Mouse (Mus musculus): ENCODE results near the gene Pithd1. TPM values are rescaled to one million over a fixed set of nuclear protein-coding genes. Genes with fewer than 3 reads are reported as not detected.

Gene Pithd1
- total RNA-seq, 1 experiment, result 41.6 TPM

- Histone ChIP-seq H3K4me3 (ENCODE audit: insufficient read depth in 1 of 2, low read depth in 1 of 2, low read length in 2 of 2, poor library complexity in 1 of 2, severe bottlenecking in 1 of 2) (peak within 1 kb of the TSS; percentile 89 to 100), H3K4me1 (ENCODE audit: control insufficient read depth in 2 of 2, insufficient read depth in 2 of 2, low read length in 2 of 2, poor library complexity in 1 of 2) (peaks cover 0 to 3% of the 10 kb centered on the region in 2 experiments; a peak in 1 of 4 replicates), H3K9me3 (ENCODE audit: control insufficient read depth, insufficient read depth, low read depth, low read length) (no peaks in the 10 kb centered on the region), H3K9ac (ENCODE audit: insufficient read depth, low read depth, low read length, poor library complexity, severe bottlenecking) (peak within 1 kb of the TSS; percentile 98), H3K36me3 (ENCODE audit: control insufficient read depth, insufficient read depth, low read length, poor library complexity, severe bottlenecking) (peaks cover 23% of the 10 kb centered on the region), H3K27ac (ENCODE audit: insufficient read depth, low read depth, low read length, poor library complexity, severe bottlenecking) (peak within 1 kb of the TSS; percentile 83)
- TF ChIP-seq HCFC1 (IDR thresholded peaks at IDR 0.05; ENCODE audit: borderline replicate concordance, insufficient read depth, low read length) (peak; percentile 70; the same call in 1 of the 2 replicates), ZC3H11A (IDR thresholded peaks at IDR 0.05; ENCODE audit: borderline replicate concordance, low read depth, low read length) (no peak), MAFK (IDR thresholded peaks at IDR 0.05; ENCODE audit: insufficient read depth, low read depth, low read length) (0 out of 2 replicates have a peak, but pooled peaks have one; percentile 6)
- in situ Hi-C loops (cut with MboI; ENCODE audit: low sequenced_read_pairs in 2 of 2, unreplicated experiment in 2 of 2), result no loop called here
- DNase-seq (ENCODE audit: low read depth, low spot score), result peak; percentile 98
Measured at GRCm38 (mm10) chr4:135963457-135964193, 23.4 kb downstream of the Pithd1 start, which contains the start of gene Gale. TSS of gene Gale (plus strand) at chr4:135963727.

- Histone ChIP-seq H3K4me1 (ENCODE audit: control insufficient read depth in 2 of 2, insufficient read depth in 2 of 2, low read length in 2 of 2, poor library complexity in 1 of 2) (peaks cover 0 to 6% of the 10 kb centered on the region in 2 experiments; a peak in 1 of 4 replicates), H3K9ac (ENCODE audit: insufficient read depth, low read depth, low read length, poor library complexity, severe bottlenecking) (peak overlapping the region; percentile 98), H3K36me3 (ENCODE audit: control insufficient read depth, insufficient read depth, low read length, poor library complexity, severe bottlenecking) (peaks cover 18% of the 10 kb centered on the region), H3K9me3 (ENCODE audit: control insufficient read depth, insufficient read depth, low read depth, low read length) (no peaks in the 10 kb centered on the region), H3K27ac (ENCODE audit: insufficient read depth, low read depth, low read length, poor library complexity, severe bottlenecking) (peak overlapping the region; percentile 83), H3K4me3 (ENCODE audit: insufficient read depth in 1 of 2, low read depth in 1 of 2, low read length in 2 of 2, poor library complexity in 1 of 2, severe bottlenecking in 1 of 2) (peak overlapping the region; percentile 89 to 100)
- TF ChIP-seq CHD2 (IDR thresholded peaks at IDR 0.05; ENCODE audit: low read depth, low read length) (no peak), MAFK (IDR thresholded peaks at IDR 0.05; ENCODE audit: insufficient read depth, low read depth, low read length) (no peak), HCFC1 (IDR thresholded peaks at IDR 0.05; ENCODE audit: borderline replicate concordance, insufficient read depth, low read length) (no peak), ZC3H11A (IDR thresholded peaks at IDR 0.05; ENCODE audit: borderline replicate concordance, low read depth, low read length) (no peak), ZNF384 (IDR thresholded peaks at IDR 0.05; ENCODE audit: low read depth, low read length) (no peak)
- no peak for DNase-seq (ENCODE audit: low read depth, low spot score)
- in situ Hi-C loops (cut with MboI; ENCODE audit: low sequenced_read_pairs in 2 of 2, unreplicated experiment in 2 of 2), result no loop called here
Measured at GRCm38 (mm10) chr4:135962946-135963345, 24.1 kb downstream of the Pithd1 start.

GRCm38 (mm10) chr4:135962198-135962597, 24.9 kb downstream of the Pithd1 start:
- Histone ChIP-seq H3K4me1 (ENCODE audit: control insufficient read depth in 2 of 2, insufficient read depth in 2 of 2, low read length in 2 of 2, poor library complexity in 1 of 2) (peaks cover 0 to 8% of the 10 kb centered on the region in 2 experiments; a peak in 1 of 4 replicates), H3K27ac (ENCODE audit: insufficient read depth, low read depth, low read length, poor library complexity, severe bottlenecking) (no peak overlapping the region), H3K9ac (ENCODE audit: insufficient read depth, low read depth, low read length, poor library complexity, severe bottlenecking) (no peak overlapping the region), H3K9me3 (ENCODE audit: control insufficient read depth, insufficient read depth, low read depth, low read length) (no peaks in the 10 kb centered on the region), H3K4me3 (ENCODE audit: insufficient read depth in 1 of 2, low read depth in 1 of 2, low read length in 2 of 2, poor library complexity in 1 of 2, severe bottlenecking in 1 of 2) (no peak overlapping the region), H3K36me3 (ENCODE audit: control insufficient read depth, insufficient read depth, low read length, poor library complexity, severe bottlenecking) (peaks cover 12% of the 10 kb centered on the region; the same call in 1 of the 2 replicates)
- no peak for DNase-seq (ENCODE audit: low read depth, low spot score)
- in situ Hi-C loops (cut with MboI; ENCODE audit: low sequenced_read_pairs in 2 of 2, unreplicated experiment in 2 of 2), result no loop called here
- no peak for TF ChIP-seq CHD2 (IDR thresholded peaks at IDR 0.05; ENCODE audit: low read depth, low read length)

- H3K4me3 ChIP-seq (ENCODE audit: insufficient read depth in 1 of 2, low read depth in 1 of 2, low read length in 2 of 2, poor library complexity in 1 of 2, severe bottlenecking in 1 of 2), result no peak overlapping the region
- no peak overlapping the region for H3K27ac ChIP-seq (ENCODE audit: insufficient read depth, low read depth, low read length, poor library complexity, severe bottlenecking)
- no peak for DNase-seq (ENCODE audit: low read depth, low spot score)
- H3K36me3 ChIP-seq (ENCODE audit: control insufficient read depth, insufficient read depth, low read length, poor library complexity, severe bottlenecking), result peaks cover 10% of the 10 kb centered on the region; the same call in 1 of the 2 replicates
- TF ChIP-seq CHD2 (IDR thresholded peaks at IDR 0.05; ENCODE audit: low read depth, low read length) (no peak), ZNF384 (IDR thresholded peaks at IDR 0.05; ENCODE audit: low read depth, low read length) (no peak), ZC3H11A (IDR thresholded peaks at IDR 0.05; ENCODE audit: borderline replicate concordance, low read depth, low read length) (no peak), MAFK (IDR thresholded peaks at IDR 0.05; ENCODE audit: insufficient read depth, low read depth, low read length) (no peak), HCFC1 (IDR thresholded peaks at IDR 0.05; ENCODE audit: borderline replicate concordance, insufficient read depth, low read length) (no peak)
- H3K9me3 ChIP-seq (ENCODE audit: control insufficient read depth, insufficient read depth, low read depth, low read length), result no peaks in the 10 kb centered on the region
- H3K4me1 ChIP-seq (ENCODE audit: control insufficient read depth in 2 of 2, insufficient read depth in 2 of 2, low read length in 2 of 2, poor library complexity in 1 of 2), result peaks cover 0 to 8% of the 10 kb centered on the region in 2 experiments; a peak in 1 of 4 replicates
- no peak overlapping the region for H3K9ac ChIP-seq (ENCODE audit: insufficient read depth, low read depth, low read length, poor library complexity, severe bottlenecking)
- in situ Hi-C loops (cut with MboI; ENCODE audit: low sequenced_read_pairs in 2 of 2, unreplicated experiment in 2 of 2), result no loop called here
Measured at GRCm38 (mm10) chr4:135961709-135962108, 25.4 kb downstream of the Pithd1 start.

Data from ES-E14 (cell line).